Mouse (Mus musculus): ENCODE data around the gene Mrap2.

- no peak for TF ChIP-seq POLR2A (IDR thresholded peaks at IDR 0.05; ENCODE audit: insufficient read length, low read depth)
- no peak for TF ChIP-seq CEBPB (IDR thresholded peaks at IDR 0.05; ENCODE audit: insufficient read depth, poor library complexity, severe bottlenecking)
- TF ChIP-seq MYOD1 (IDR thresholded peaks at IDR 0.05; ENCODE audit: control insufficient read depth in 1 of 3, insufficient read length in 2 of 3, low read depth in 2 of 3) = no peak
- no peak for TF ChIP-seq USF1 (IDR thresholded peaks at IDR 0.05; ENCODE audit: low read depth)
- TF ChIP-seq POLR2AphosphoS2 (IDR thresholded peaks at IDR 0.05; ENCODE audit: insufficient read length, low read depth) = no peak
- TF ChIP-seq MAX (IDR thresholded peaks at IDR 0.05; ENCODE audit: low read depth) = no peak
- TF ChIP-seq TCF3 (IDR thresholded peaks at IDR 0.05; ENCODE audit: insufficient read length, low read depth) = no peak
- TF ChIP-seq E2F4 (IDR thresholded peaks at IDR 0.05; ENCODE audit: insufficient read depth) = no peak
- TF ChIP-seq TCF12 (IDR thresholded peaks at IDR 0.05; ENCODE audit: insufficient read depth, poor library complexity, severe bottlenecking) = no peak
- TF ChIP-seq MYOG (IDR thresholded peaks at IDR 0.05; ENCODE audit: control insufficient read depth in 1 of 3, insufficient read depth in 1 of 3, insufficient read length in 2 of 3, low read depth in 2 of 3) = no peak
- no peak for TF ChIP-seq SRF (IDR thresholded peaks at IDR 0.05; ENCODE audit: control insufficient read depth, insufficient read length, low read depth)
- no peak for TF ChIP-seq REST (IDR thresholded peaks at IDR 0.05; ENCODE audit: insufficient read depth, insufficient read length)
These were observed 23.9 kb downstream of the Mrap2 start for GRCm38 (mm10) chr9:87168051-87168450.
